Mouse (Mus musculus) 3T3-L1 (cell line): ENCODE measurements around the gene Hoxd9.

Experiments used
- DNase-seq: peaks from one replicate; pipeline ENCODE4 v3.0.0-alpha.2; 2015; ENCODE audit warnings: low read depth, low spot score

Gene Hoxd9

GRCm38 (mm10) chr2:74683471-74683951 is 14.0 kb upstream of the Hoxd9 start:
- DNase-seq, result no peak

- DNase-seq, result no peak
Measured at GRCm38 (mm10) chr2:74684106-74684505, 13.4 kb upstream of the Hoxd9 start.

- no peak for DNase-seq
Measured at GRCm38 (mm10) chr2:74685059-74685603, 12.4 kb upstream of the Hoxd9 start.

DNA sequence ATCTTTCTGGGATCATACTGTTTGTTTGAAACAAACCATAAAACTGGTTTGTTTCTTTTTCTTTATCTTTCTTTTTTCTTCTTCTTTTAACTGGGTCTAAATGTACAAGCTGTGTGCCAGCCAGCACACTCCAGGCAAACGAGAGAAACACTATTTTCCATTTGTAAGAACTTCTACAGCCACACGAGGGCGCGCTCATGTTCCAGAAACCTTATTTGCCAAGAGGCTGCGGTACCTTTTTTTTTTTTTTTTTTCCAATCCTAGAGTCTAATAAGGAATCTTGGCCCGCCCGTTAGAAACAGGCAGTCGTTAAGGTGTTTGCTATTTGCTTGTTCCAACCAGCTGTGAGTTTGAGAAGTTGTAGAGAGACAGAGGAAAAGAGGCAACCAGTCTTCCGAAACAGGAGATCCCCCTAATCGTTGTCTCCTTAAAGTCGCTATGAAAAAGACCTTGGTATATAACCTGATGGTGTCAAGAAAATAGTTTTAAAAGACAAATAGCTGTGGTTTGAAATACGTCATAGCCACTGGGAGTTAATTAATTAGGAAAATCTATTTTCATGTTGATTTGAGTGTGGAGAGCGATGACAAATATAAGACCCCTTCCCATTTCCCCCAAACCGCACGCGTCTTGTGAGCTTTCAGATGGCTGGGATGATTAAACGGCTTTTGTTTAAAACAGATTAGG is 11.1 kb upstream of the Hoxd9 start:
- DNase-seq, result peak; percentile 88

DNA sequence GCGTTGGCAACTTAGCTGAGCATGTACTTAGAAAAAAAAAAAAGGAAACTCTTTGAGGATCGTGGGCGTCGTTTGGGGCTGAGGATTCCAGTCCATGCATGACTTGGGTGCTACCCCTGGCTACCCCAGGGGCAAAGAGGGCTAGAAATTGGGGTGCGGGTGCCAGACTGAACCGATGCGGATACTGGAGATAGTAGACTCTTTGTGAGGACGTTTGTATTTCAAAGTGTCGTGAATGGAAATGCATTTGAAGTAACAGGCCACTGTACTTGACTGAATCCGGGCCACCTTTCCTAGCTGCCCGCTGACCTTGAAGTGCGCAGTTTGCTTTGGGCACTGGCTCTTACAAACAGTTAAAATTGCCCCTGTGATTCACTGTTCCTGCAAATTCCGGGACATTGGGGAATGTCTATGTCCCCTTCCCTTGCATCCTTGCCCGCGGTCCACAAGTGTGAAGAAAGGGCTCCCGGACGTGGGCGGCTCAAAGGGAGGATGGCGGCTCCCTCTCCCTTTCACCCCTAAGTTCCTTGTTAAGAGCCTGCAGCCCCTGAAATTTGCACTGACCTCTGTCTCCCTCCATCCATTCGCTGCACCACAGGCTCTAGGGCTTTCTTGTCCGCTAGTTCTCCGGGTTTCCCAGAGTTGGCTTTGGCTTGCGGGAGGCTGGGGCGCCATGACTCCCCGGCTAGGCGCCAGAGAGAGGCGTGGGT is 10.4 kb upstream of the Hoxd9 start:
- no peak for DNase-seq

- no peak for DNase-seq
Measured at GRCm38 (mm10) chr2:74687698-74688555, 9.6 kb upstream of the Hoxd9 start.

DNA sequence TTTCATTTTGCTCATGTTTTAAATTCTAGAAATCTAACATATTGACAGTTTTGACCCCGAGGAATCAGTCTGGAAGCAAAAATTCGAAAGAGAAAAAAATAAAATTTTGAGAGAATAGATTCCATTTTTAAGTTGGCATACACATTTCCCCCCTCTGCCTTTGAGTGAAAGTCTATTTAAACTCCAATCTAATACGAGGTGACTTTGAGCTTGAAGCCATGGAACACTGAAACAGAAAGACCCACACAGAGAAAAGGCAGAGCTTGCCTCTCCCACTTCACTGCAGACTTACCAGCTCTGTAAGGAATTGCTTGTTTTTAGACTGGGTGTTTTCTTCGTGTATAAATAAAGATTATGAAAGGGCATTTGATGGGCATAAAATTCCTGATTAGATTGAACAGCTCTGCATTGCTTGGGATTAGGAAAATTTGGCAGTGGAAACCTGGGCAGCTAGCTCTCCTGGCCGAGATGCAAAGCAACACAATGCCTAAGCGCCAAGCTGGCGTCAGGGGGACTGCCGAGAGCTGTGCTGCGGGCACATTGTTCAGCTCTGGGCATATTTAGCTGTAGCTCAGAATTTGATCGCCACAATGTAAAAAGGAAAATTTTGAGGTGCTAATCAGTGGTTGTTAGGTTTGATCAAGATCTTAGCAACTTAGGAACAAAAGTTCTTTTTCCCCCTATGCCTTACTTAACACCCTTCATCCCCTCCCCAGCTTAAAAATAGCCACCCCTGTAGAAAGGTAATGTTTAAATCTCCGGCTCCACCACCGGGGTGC is 8.5 kb upstream of the Hoxd9 start:
- DNase-seq, result no peak

DNA sequence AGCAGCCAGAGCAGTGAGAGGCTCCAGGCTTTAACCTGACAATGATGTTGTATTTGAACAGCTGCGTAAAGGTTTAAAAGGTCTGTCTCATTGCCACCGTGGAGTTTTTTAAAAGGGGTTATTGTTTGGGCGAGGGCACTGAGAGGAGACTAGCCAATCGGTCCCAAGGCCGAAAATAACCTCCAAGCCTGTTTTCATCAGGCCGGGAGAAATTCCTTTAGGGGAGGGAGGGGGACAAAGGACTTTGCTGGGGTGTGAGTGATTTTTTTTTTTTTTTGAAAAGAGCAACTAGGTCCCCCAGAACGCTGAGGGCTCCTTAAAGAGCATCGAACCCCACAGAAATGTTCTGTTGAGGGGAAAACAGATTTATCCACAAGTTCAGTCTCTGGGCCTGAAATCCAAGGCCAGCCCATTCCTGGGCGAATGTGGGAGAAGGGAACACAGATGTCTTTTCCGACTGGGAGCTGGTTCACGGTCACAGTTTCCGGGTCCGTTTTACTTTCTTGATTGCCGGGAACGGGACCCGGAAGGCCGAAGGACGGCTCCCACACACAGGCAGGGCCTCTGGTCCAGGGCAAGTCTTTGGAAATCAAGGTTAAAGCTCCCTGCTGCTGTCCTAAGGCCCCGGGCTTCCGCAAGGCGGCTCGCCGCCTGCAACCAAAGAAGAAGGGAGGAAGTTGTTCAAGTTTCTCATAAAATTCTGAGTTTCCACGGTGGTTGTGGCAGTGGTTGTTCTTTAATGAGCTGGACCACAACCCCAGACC is 7.8 kb upstream of the Hoxd9 start:
- no peak for DNase-seq

DNA sequence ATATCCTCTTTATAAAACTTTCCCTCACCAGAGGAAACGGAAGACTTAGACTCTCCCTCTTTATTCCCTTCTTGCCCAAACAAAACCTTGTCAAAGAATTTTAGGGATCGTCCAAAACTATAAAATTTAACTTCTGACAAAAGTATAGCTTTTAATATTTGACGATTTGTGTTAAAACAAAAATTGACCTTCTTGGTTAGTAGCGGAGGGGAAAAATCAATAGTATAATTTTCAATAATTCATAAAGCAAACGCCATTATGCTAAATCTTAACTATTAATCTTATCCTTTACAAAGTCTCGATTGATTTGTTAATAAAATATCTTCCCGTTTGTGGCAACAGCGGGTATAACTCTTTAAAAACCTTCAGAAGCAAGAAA is 7.2 kb upstream of the Hoxd9 start:
- DNase-seq, result no peak

GRCm38 (mm10) chr2:74691022-74691951 is 6.2 kb upstream of the Hoxd9 start, which contains the start of gene Hoxd10:
TSS of gene Hoxd10 (plus strand) at chr2:74691924.
- DNase-seq, result peak; percentile 67

- no peak for DNase-seq
Measured at GRCm38 (mm10) chr2:74691995-74692807, 5.3 kb upstream of the Hoxd9 start.

DNA sequence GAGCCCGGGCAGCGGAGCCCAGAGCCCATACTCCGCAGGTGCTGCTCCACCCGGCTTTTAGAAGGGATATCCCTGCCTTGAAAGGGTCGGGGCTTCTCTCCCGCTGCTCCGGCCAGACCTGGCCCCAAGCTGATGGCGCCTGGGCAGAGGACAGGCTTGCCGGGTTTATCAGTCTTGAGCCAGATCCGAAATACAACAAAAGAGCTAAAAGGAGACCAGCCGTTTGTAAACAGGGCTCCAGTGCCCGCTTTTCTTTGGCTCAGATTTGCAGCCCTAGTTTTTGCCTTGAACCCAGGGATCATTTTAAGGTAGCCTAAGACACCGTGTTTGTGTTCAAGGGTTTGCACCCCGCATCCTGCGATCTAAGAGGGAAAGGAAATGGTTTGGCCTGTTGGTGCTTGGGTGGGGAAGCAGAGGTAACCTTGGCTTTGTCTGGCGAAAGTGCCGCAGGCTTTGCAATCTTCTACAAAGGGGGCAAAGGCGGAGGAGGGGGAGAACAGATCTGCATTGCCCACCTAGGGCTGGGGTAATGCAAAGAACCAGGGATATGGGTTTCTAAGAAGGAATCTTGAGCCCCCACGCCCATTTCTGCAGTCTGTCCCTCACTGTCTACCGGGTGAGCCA is 4.6 kb upstream of the Hoxd9 start:
- DNase-seq, result no peak

- DNase-seq, result no peak
Measured at GRCm38 (mm10) chr2:74693432-74693827, 4.1 kb upstream of the Hoxd9 start.

DNA sequence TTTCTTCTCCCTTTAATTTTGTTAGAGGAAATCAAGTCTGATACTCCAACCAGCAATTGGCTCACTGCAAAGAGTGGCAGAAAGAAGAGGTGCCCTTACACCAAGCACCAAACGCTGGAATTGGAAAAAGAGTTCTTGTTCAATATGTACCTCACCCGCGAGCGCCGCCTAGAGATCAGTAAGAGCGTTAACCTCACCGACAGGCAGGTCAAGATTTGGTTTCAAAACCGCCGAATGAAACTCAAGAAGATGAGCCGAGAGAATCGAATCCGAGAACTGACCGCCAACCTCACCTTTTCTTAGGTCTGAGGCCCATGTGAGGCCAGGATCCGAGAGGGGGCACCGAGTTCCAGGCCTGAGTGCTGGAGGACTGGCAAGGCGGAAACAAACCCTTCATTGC is 3.5 kb upstream of the Hoxd9 start:
- DNase-seq, result no peak

DNA sequence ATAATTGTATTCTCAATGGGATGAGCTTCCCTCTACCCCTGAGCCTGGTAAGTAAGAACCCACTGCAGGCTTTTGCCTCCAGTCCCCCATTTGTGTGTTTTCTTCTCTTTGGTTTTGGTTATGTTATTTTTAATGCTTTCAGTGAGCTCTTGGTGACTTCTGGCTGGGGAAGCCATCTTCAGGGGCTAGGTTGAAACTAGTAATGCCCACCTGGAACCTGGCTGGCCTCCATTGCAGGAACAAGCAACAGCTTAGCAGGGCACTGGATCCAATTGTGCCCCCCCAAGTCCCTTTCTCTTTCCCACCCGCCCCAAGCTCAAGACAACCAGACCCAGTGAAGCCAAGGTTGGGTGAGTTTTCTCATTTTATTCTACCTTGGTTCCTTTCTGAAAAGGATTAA is 2.1 kb upstream of the Hoxd9 start:
- no peak for DNase-seq

DNA sequence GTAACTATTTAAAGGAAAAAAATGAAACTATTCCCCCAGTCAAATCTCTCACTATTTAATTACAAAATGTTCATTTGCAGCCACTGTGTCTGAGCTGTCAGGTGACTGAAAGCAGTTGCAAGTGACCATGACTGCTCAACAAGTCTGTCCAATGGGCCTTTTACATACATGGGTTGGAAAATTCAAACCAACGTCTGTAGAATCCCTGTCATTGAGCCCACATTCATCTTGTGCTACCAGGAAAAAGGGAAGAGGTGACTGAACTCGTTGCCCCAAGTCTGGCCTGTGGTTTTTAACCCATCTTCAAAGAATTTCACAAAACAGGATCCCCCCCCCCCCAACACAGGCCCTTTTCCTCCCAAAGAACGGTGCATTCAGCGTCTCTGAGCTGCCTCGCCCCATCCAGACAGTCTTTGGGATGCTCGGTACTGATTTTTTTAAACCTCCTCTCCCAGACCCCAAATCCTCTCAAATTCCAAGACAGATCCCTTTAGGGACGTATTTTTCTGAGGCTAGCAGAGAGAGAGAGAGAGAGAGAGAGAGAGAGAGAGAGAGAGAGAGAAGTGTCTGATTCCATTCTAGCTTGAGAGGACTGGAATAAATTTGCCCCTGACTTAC is 1.6 kb upstream of the Hoxd9 start:
- no peak for DNase-seq
